Mouse (Mus musculus) spleen, postnatal 14 days (tissue): ENCODE measurements around the gene Unc79.

Experiments
- DNase-seq, 2 experiments: peaks; one replicate each; pipeline ENCODE4 v3.0.0; 2021 to 2022; ENCODE audit warnings: low spot score in 2 of 2

Unc79 gene

DNA sequence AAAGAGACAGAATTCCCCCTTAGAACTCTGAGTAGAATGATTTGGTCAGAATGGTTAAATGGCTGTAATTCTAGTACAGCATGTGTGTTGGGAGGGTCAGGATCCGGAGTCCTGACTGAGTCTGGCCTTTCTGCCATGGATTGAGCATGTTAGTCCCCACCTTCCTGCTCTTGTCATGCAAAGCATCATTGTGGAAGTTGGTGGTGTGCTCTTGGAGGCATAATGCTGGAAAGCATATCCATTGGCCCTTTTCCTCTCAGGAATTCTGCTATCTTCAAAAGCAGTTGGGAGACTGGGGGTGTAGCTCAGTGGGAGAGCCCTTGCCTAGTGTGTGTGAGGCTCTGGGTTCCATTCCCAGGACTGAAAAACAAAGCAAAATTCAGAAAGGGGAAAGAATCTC lies 175.2 kb downstream of the Unc79 start:
- DNase-seq: no peak

DNA sequence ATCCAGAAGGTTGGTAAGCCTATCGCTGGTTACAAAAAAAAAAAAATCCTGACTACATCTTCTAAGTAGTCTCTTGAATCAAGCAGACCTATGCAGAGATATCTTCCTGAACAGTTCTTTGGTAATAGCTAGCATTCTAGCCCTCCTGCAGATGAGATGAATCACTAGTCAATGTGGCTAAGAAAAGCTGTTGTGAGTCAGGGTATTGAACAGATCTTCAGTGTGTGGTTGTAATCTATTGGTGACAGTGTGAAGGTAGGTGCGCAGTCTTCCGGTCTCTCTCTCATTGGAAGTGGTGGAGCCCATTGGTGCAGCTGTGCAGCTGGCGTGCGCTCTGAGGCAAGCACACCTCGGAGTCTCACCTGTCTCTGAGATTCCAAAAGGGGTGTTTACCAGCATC lies 180.3 kb downstream of the Unc79 start:
- no peak for DNase-seq

DNA sequence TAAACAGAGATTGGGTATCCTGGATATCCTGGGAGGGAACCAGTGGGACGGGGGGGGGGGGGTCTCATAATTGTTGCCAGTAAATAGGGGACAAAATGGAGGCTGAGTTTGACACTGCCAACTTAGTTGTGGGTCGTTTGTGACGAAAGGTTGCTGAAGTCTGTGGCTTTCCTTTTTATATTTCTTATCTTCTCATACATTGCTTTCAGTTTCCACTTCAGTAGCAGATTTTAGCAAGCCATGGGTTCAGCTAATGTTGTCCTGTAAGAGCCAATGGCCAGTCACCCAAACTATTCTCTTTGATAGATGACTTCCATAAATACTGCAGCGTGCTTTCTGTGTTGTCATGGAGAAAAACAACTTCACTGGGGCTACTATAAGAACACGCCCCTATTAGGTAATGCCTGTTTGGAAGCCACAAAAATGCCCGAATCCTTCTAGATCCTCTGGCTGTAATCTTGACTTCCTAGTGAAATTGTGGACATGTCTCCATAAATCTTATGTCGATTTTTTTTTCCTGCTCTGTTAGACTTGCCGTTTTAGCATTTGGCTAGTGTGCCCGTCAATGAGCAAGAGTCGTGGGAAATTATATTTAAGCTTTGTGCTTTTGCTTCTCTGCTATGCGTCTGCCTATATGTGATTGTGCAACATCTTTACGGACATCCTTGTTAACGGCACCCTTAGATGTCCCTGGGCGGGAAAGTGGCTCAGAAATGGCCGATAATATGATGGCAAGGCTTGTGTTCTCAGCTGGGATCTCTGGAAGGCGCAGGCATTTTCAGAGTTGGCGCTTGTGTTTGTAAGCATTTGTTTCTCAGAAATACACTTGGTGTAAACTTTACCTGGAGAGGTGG lies 181.0 kb downstream of the Unc79 start:
- DNase-seq: no peak

DNA sequence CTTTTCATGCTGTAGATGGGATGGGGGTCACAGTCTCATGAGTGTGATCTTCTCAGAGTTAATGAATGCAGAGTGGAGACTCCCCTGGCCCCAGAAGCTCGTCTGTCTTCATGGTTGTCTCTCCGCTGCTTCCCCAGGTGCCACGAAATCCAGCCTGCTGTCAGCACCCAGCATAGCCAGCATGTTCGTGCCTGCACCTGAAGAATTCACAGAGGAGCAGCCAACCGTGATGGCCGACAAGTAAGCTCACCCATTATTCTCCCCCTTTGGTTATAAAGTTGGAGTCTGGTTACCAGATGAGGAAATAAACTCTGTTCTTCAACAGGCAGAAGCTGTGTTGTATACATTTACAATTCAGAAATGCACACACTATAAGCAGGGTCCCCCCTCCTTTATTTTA lies 182.8 kb downstream of the Unc79 start:
- DNase-seq: no peak

GRCm38 (mm10) chr12:103142550-103143010 lies 193.9 kb downstream of the Unc79 start:
- DNase-seq: no peak

DNA sequence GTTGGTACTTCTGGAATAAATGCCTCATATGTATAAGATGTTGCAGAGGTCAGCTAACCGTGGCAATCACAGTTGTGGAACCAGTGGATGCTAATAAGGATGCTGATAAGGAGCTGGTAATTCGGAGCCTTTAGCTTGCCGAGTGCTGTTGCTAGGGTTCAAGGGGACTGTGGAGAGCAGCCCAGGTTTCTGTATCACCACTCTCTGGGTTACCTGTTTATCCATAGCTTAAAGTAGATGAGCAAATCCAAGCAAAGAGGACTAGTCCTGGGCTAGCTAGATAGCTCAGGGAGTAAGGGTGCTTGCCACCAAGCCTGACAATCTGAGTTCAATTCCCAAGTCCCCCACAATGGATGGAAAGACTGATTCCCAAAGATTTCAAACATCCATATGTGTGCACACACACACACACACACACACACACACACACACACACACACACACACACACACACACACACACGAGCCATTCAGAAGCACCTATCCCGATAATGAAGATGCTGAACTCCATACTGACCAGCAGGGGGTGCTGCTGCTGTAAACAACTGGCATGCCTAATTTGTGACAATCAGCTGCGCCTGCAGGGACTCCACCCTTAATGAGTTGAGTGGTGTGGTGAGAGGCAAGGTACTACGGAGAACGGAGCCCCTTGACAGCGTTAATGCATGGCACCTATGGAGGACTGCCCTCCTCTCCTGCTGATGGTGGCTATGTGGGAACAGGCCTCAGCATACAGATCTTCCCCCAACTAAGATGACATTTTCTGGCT lies 195.3 kb downstream of the Unc79 start:
- peak in 1 of 2 experiments; percentile 5 for DNase-seq

DNA sequence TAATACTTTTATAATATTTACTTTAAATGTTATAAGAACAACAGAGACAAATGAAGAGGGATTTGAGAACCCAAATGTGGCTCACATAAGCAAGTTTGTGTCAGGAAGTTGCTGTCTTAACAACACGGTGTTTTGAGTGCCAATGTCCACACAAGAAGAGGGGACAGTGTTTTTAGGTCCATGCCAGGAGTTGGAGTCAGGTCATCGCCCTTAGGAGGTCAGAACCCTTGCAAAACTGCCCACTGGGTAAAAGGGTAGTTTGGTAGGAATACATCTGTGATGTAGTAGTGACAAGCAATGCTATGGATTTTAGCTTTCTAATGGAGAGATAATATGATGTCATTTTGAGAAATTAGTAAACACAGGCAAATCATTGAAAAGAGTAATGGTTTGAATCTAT lies 201.6 kb downstream of the Unc79 start:
- DNase-seq: no peak

DNA sequence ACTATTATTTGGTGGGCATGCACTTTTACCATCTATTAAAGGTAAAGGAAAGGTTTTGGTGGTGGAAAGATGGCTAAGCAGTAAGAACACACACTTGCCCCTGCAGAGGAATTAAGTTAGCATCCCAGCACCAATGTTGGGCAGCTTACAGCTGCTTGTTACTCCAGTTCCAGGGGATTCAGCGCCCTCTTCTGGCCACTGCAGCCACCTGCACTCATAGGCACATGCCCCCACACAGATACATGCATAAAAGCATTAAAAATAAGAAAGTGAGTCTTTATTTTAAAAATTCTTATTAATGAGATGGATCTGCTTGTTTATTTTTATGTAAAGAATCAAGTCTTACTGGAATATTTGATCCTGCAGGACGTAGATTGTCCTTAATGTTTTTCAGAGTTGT lies 206.3 kb downstream of the Unc79 start:
- DNase-seq: no peak

GRCm38 (mm10) chr12:103155406-103155805 lies 206.7 kb downstream of the Unc79 start:
- no peak for DNase-seq

DNA sequence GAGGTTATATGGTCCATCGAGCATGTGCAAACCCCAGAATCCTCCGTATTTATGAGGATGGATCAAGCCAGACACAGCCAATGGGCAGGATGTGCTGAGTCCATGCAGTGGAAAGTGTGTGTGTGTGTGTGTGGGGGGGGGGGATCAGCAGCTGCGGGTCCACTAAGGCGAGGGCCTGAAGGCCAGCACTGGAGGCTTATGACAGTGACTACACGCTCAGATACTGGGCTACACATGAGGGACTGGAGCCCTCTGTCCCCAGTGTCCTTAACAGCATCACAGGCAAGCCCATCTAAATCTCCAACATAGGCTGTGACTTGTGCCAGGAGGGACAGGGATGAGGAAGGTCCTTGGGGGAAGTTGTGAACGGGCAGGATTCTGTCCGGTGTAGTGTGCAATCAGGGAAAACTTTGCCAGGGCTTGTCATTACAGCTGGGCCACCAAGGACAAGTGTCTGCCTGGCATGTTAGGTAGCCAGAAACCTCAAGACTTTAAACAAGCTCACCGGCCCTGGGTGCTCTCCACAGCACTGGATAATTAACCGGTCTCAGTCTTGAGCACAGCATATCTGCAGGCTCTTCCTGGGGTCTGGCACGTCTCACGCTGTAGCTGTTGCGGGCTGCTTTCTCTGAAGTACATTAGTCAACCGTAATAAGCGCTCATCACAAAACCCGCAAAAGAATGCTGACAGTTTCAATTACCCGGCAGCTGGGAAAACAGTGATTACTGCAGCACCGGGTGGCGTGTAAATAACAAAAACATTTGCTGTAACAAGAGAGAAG lies 208.7 kb downstream of the Unc79 start:
- DNase-seq: no peak

GRCm38 (mm10) chr12:103159016-103159415 lies 210.4 kb downstream of the Unc79 start:
- no peak for DNase-seq

- DNase-seq: no peak
Measured at GRCm38 (mm10) chr12:103160721-103161120, 212.1 kb downstream of the Unc79 start.

- no peak for DNase-seq
Measured at GRCm38 (mm10) chr12:103163596-103163995, 214.9 kb downstream of the Unc79 start.

- no peak for DNase-seq
Measured at GRCm38 (mm10) chr12:103164101-103165030, 215.7 kb downstream of the Unc79 start.

GRCm38 (mm10) chr12:103168892-103169291 lies 220.2 kb downstream of the Unc79 start:
- no peak for DNase-seq

DNA sequence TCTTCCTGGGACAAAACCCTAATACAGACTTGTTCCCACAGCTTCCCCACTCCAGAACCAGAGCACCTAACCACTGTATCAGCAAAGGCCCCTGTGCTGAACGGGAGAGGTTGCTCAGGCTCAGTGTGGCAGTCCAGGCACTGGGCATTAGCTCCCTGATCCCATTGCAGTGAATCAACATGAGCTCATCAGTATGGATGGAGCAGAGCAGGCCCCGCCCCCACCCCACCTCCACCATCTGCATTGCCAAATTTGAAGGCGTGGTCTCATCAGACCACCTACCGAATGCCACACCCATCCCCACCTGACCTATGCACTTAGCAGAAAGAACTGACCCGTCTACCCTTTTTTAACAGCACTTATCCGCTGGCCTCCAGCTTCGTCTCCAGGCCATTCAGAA lies 234.4 kb downstream of the Unc79 start:
- no peak for DNase-seq

GRCm38 (mm10) chr12:103187020-103187419 lies 238.4 kb downstream of the Unc79 start:
- no peak for DNase-seq

- DNase-seq: no peak
Measured at GRCm38 (mm10) chr12:103188223-103188622, 239.6 kb downstream of the Unc79 start.

DNA sequence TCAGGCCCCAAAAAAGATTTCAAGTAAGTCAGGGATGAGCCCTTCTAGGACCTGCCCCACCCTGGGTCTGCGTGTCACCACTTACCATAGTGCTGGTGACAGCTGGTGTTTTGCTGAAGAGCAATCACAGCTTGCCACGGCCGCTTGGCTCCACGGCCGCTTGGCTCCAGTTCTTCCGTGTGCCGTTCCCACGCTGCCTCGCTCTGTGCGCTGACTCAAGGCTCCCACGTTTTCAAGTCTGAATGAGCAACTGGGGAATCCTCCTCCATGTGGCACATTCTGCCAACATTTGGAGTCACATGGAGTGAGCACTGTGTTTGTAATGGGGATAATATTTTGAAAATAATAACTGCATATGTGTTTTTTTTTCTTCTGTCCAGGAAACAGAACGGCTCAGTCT lies 241.1 kb downstream of the Unc79 start:
- no peak for DNase-seq

- no peak for DNase-seq
Measured at GRCm38 (mm10) chr12:103192996-103193395, 244.3 kb downstream of the Unc79 start.
